Mouse (Mus musculus) forebrain, embryonic 16.5 days (tissue): ENCODE results near the gene Cbs. TPM values are rescaled to one million over a fixed set of nuclear protein-coding genes. Genes with fewer than 3 reads are reported as not detected.
A peak's percentile ranks its signal among the peaks of the same experiment; 100 is the strongest.

Experiments used
- ATAC-seq: fragments of 200-750 bp; cut with Nextera tagmentation; 2 replicates; pipeline ENCODE4 v1.8.0; 2017; ENCODE audit warnings: mild to moderate bottlenecking, moderate library complexity
- H3K27ac ChIP-seq: fragments of 300-500 bp; sonication (generic); 2 replicates; pipeline ENCODE4 v1.5.1; 2014; ENCODE audit warnings: low read length, control low read depth
- H3K27me3 ChIP-seq: fragments of 300-500 bp; sonication (generic); replicated peaks from 2 replicates; pipeline ENCODE4 v1.6.1; 2014; ENCODE audit warnings: low read length; ENCODE audit not compliant: control insufficient read depth, insufficient read depth
- H3K36me3 ChIP-seq: fragments of 300-500 bp; sonication (generic); 2 replicates; pipeline ENCODE4 v1.6.1; 2014; ENCODE audit not compliant: control insufficient read depth, insufficient read depth
- H3K4me1 ChIP-seq: fragments of 300-500 bp; sonication (generic); replicated peaks from 2 replicates; pipeline ENCODE4 v1.6.1; 2014; ENCODE audit warnings: low read length; ENCODE audit not compliant: control insufficient read depth, insufficient read depth
- H3K4me2 ChIP-seq: fragments of 300-500 bp; sonication (generic); 2 replicates; pipeline ENCODE4 v1.6.1; 2014; ENCODE audit warnings: mild to moderate bottlenecking, low read length, control low read depth
- H3K4me3 ChIP-seq: fragments of 300-500 bp; sonication (generic); replicated peaks from 2 replicates; pipeline ENCODE4 v1.5.1; 2014; ENCODE audit warnings: mild to moderate bottlenecking, low read length, control low read depth
- H3K9ac ChIP-seq: fragments of 300-500 bp; sonication (generic); replicated peaks from 2 replicates; pipeline ENCODE4 v1.6.1; 2014; ENCODE audit warnings: low read depth, low read length, control low read depth
- H3K9me3 ChIP-seq: fragments of 300-500 bp; sonication (generic); 2 replicates; pipeline ENCODE4 v1.6.1; 2016; ENCODE audit warnings: low read length; ENCODE audit not compliant: control insufficient read depth
- WGBS: fragments of 180-500 bp; shearing (Covaris S2); extraction: QIAGEN DNeasy Blood & Tissue Kit; methylation state at CpG from one replicate; pipeline ENCODE4 v1.1.7; 2014; 5-methylcytosine and 5-hydroxymethylcytosine counted together
- polyA plus RNA-seq: library from polyadenylated mRNA; unstranded; fragments of >200 nt; fragmentation: Nextera tagmentation; extraction: Ambion mirVana; gene quantifications from 2 replicates; pipeline ENCODE4 v1.2.1, GENCODE M21; 2015

Cbs gene
- polyA plus RNA-seq, 1 experiment from 2014 or later, result 8.7 TPM

DNA sequence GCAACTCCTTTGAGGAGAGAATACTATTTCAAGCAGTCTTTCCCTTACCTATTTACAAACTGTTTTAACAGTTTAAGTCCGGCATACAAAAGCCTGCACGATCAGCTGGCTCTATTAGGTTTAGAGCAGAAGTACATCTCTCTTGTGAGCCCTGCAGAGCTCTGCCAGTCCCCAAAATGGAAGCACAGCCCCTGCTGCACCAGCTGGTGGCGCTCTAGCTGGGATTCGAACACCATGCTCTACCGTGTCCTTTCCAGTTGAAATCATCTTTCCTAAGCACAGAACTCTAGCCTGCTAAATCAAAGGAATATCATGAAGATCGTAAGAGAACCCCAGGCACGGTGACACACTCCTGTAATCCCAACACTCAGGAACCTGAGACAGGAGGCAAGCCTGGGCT, 30.6 kb downstream of the Cbs start:
- peaks cover 8% of the 10 kb centered on the region; the same call in 1 of the 2 replicates for H3K36me3 ChIP-seq
- H3K4me3 ChIP-seq, result no peak overlapping the region
- H3K27me3 ChIP-seq, result no peaks in the 10 kb centered on the region
- no peak overlapping the region for H3K4me2 ChIP-seq
- H3K4me1 ChIP-seq, result no peaks in the 10 kb centered on the region
- 73% methylated on average over 7 of the region's 7 CpGs for WGBS
- H3K27ac ChIP-seq, result no peak overlapping the region
- no peak for ATAC-seq
- no peak overlapping the region for H3K9ac ChIP-seq
- H3K9me3 ChIP-seq, result no peaks in the 10 kb centered on the region

GRCm38 (mm10) chr17:31598593-31598992, 38.4 kb downstream of the Cbs start:
- peaks cover 14% of the 10 kb centered on the region for H3K36me3 ChIP-seq
- H3K4me3 ChIP-seq, result no peak overlapping the region
- WGBS, result 89% methylated on average over 8 of the region's 8 CpGs
- ATAC-seq, result no peak
- no peak overlapping the region for H3K9ac ChIP-seq
- H3K4me2 ChIP-seq, result no peak overlapping the region
- no peak overlapping the region for H3K27ac ChIP-seq
- H3K27me3 ChIP-seq, result no peaks in the 10 kb centered on the region
- no peaks in the 10 kb centered on the region for H3K9me3 ChIP-seq
- H3K4me1 ChIP-seq, result no peaks in the 10 kb centered on the region

DNA sequence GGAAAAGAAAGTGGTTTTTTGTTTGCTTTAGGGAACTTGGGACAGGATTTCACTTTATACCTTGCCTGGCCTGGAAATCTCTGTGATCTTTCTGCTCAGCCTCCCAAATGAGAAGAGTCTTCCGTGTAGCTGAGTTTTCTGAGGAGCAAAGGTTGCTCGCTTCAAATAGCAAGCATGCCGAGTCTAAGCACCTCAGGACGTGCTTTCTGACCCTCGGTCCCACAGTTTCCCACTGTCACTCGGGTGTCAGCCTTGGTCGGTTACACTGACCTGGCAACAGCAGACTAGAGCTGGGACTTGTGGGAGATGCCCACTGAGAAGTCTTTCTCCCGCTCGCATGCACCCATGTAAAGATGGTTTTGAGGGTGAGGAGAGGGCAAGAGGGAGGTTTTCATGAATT, 39.1 kb downstream of the Cbs start:
- H3K9ac ChIP-seq, result no peak overlapping the region
- H3K27me3 ChIP-seq, result no peaks in the 10 kb centered on the region
- no peak overlapping the region for H3K4me2 ChIP-seq
- ATAC-seq, result no peak
- no peaks in the 10 kb centered on the region for H3K4me1 ChIP-seq
- H3K4me3 ChIP-seq, result no peak overlapping the region
- no peak overlapping the region for H3K27ac ChIP-seq
- 89% methylated on average over 9 of the region's 9 CpGs for WGBS
- H3K36me3 ChIP-seq, result peaks cover 13% of the 10 kb centered on the region
- H3K9me3 ChIP-seq, result no peaks in the 10 kb centered on the region

DNA sequence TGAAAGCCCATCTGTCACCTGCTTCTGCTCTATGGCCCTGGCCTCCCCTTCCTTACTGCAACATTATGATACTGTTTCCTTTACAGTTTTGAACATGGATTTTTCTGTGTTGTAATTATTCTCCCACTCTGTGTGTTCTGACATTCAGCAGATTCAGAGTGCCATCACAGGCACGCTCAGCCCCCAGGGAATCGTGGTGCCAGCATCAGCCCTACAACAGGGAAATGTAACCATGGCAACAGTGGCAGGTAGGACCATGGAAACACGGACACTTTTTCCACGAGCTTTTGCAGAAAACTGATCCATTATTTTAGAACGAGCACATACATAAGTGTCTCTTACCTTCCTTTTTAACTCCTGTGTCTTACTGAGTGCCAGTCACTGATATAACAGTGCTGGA, 42.0 kb downstream of the Cbs start:
- ATAC-seq, result peak; percentile 57; the same call in 1 of the 2 replicates
- H3K4me1 ChIP-seq, result no peaks in the 10 kb centered on the region
- H3K4me2 ChIP-seq, result no peak overlapping the region
- H3K27me3 ChIP-seq, result no peaks in the 10 kb centered on the region
- H3K4me3 ChIP-seq, result no peak overlapping the region
- no peak overlapping the region for H3K9ac ChIP-seq
- WGBS, result 75% methylated on average over 5 of the region's 5 CpGs
- no peaks in the 10 kb centered on the region for H3K9me3 ChIP-seq
- peak overlapping the region; percentile 44; the same call in 1 of the 2 replicates for H3K27ac ChIP-seq
- peaks cover 18% of the 10 kb centered on the region for H3K36me3 ChIP-seq

DNA sequence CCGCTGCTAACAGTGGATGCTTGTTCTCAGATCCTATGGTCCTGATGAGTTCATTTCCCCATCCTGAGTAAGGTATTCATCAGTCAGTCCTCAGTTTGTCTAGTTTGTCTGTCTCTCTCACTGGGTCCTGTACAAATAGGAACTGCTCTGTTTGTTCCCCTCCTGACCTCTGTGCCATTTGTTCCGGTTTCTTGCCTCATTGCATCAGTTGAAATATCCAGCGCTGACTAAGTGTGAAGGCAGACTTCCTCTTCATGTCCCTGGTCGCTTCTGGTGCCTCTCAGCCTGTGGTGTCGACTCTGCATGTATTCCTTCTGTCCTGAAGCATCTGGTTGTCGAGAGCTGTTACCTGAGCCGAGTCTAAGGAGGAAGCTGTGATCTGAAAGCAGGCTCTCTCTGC, 42.4 kb downstream of the Cbs start:
- Histone ChIP-seq H3K9me3 (no peaks in the 10 kb centered on the region), H3K4me1 (no peaks in the 10 kb centered on the region), H3K9ac (no peak overlapping the region), H3K36me3 (peaks cover 18% of the 10 kb centered on the region), H3K27ac (peak overlapping the region; percentile 44; the same call in 1 of the 2 replicates), H3K27me3 (no peaks in the 10 kb centered on the region), H3K4me2 (no peak overlapping the region), H3K4me3 (no peak overlapping the region)
- whole genome bisulfite sequencing, result 77% methylated on average over 7 of the region's 7 CpGs
- ATAC-seq, result no peak

GRCm38 (mm10) chr17:31590846-31591245, 46.2 kb downstream of the Cbs start:
- Histone ChIP-seq H3K4me1 (no peaks in the 10 kb centered on the region), H3K9me3 (no peaks in the 10 kb centered on the region), H3K36me3 (peaks cover 20% of the 10 kb centered on the region), H3K27me3 (no peaks in the 10 kb centered on the region), H3K4me2 (no peak overlapping the region), H3K9ac (no peak overlapping the region), H3K4me3 (no peak overlapping the region), H3K27ac (no peak overlapping the region)
- WGBS, result 86% methylated on average over 11 of the region's 11 CpGs
- ATAC-seq, result no peak

GRCm38 (mm10) chr17:31588726-31589125, 48.3 kb downstream of the Cbs start:
- no peak for ATAC-seq
- H3K36me3 ChIP-seq, result peaks cover 17% of the 10 kb centered on the region

DNA sequence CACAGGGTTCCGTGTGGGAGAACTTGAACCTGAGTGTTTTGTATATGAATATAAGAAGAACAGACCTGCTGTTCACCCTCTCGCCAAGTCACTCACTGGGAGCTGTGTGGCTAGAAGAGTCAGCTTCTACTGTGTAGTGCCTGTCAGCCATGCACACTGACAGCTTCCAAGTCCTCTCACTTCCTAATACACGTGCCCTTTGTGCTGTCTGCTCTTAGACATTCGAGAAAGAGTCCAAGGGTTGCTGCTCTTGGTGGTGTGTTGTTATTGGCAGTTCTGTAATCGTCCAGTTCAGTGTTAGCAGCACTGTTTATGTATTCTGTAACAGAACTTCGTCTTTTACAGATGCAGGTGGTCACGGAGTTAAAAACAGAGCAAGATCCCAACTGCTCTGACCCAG, 48.9 kb downstream of the Cbs start:
- H3K9ac ChIP-seq, result no peak overlapping the region
- H3K4me2 ChIP-seq, result no peak overlapping the region
- no peaks in the 10 kb centered on the region for H3K4me1 ChIP-seq
- H3K27ac ChIP-seq, result no peak overlapping the region
- no peaks in the 10 kb centered on the region for H3K27me3 ChIP-seq
- 82% methylated on average over 7 of the region's 7 CpGs for WGBS
- no peaks in the 10 kb centered on the region for H3K9me3 ChIP-seq
- H3K36me3 ChIP-seq, result peaks cover 15% of the 10 kb centered on the region
- no peak for ATAC-seq
- H3K4me3 ChIP-seq, result no peak overlapping the region

More at GRCm38 (mm10) chr17:31588726-31589125, 48.3 kb downstream of the Cbs start:
- Histone ChIP-seq H3K27ac (no peak overlapping the region), H3K4me1 (no peaks in the 10 kb centered on the region), H3K4me2 (no peak overlapping the region), H3K4me3 (no peak overlapping the region), H3K27me3 (no peaks in the 10 kb centered on the region), H3K9ac (no peak overlapping the region), H3K9me3 (no peaks in the 10 kb centered on the region)
- WGBS, result 95% methylated on average over 4 of the region's 4 CpGs

DNA sequence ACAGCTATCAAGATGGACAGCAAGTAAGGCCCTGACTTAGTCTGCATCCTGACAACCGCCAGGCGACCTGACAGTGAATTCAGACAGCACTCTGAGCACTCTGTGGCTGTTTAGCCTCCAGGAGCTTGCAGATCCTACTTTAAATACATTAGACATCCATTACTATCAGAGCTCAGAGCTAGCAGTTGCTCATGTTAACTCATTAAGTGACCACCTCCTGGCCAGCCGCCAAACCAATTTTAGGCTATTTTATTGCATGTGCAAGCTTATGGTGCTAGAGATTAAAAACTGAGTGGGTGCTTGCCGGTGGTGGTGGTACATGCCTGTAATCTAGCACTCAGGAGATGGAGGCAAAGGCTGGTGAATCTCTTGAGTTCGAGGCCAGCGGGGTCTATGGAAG, 53.3 kb downstream of the Cbs start:
- H3K36me3 ChIP-seq, result no peaks in the 10 kb centered on the region
- no peaks in the 10 kb centered on the region for H3K27me3 ChIP-seq
- no peaks in the 10 kb centered on the region for H3K9me3 ChIP-seq
- no peak overlapping the region for H3K4me2 ChIP-seq
- WGBS, result 80% methylated on average over 6 of the region's 6 CpGs
- H3K4me3 ChIP-seq, result no peak overlapping the region
- H3K4me1 ChIP-seq, result peaks cover 25% of the 10 kb centered on the region
- H3K9ac ChIP-seq, result no peak overlapping the region
- no peak overlapping the region for H3K27ac ChIP-seq
- ATAC-seq, result no peak

- ATAC-seq, result no peak
- no peak overlapping the region for H3K4me3 ChIP-seq
- WGBS, result 78% methylated on average over 3 of the region's 3 CpGs
- H3K27ac ChIP-seq, result no peak overlapping the region
- peaks cover 25% of the 10 kb centered on the region for H3K4me1 ChIP-seq
- no peaks in the 10 kb centered on the region for H3K36me3 ChIP-seq
- no peaks in the 10 kb centered on the region for H3K9me3 ChIP-seq
- no peak overlapping the region for H3K9ac ChIP-seq
- H3K4me2 ChIP-seq, result no peak overlapping the region
- H3K27me3 ChIP-seq, result no peaks in the 10 kb centered on the region
Observed at GRCm38 (mm10) chr17:31583185-31583584, 53.9 kb downstream of the Cbs start.
